Mouse (Mus musculus): Measurements from ENCODE around the gene Ciart.

GRCm38 (mm10) chr3:95892066-95893052 lies 10.3 kb upstream of the Ciart start:
- TF ChIP-seq CTCF (IDR thresholded peaks at IDR 0.05; ENCODE audit: low read depth) (no peak), EP300 (IDR thresholded peaks at IDR 0.05; ENCODE audit: low read depth) (no peak)
